Mouse (Mus musculus): ENCODE measurements around the gene Sema4d. TPM values are rescaled to one million over a fixed set of nuclear protein-coding genes. Genes with fewer than 3 reads are reported as not detected.

Sema4d gene
- polyA plus RNA-seq, 1 experiment from 2014 or later = 17.4 TPM

GRCm38 (mm10) chr13:51786616-51787015 is 6.9 kb downstream of the Sema4d start:
- no peak overlapping the region for H3K9ac ChIP-seq (ENCODE audit: low read length)
- no peak overlapping the region for H3K4me2 ChIP-seq (ENCODE audit: low read length)
- H3K27me3 ChIP-seq (ENCODE audit: control insufficient read depth, insufficient read depth, low read length) = no peaks in the 10 kb centered on the region
- H3K4me1 ChIP-seq (ENCODE audit: control insufficient read depth in 2 of 2, insufficient read depth in 2 of 2, low read length in 2 of 2) = peaks cover 11 to 12% of the 10 kb centered on the region in 2 experiments
- H3K27ac ChIP-seq (replicated peaks in 1 of 2; ENCODE audit: control insufficient read depth in 1 of 2, insufficient read depth in 1 of 2, low read depth in 2 of 2, low read length in 2 of 2) = no peak overlapping the region
- no peaks in the 10 kb centered on the region for H3K9me3 ChIP-seq (ENCODE audit: control insufficient read depth, low read length)
- no peak for ATAC-seq (ENCODE audit: insufficient number of reproducible peaks, insufficient read depth, low FRiP score, low read depth)
- H3K4me3 ChIP-seq (ENCODE audit: control insufficient read depth in 1 of 2, insufficient read depth in 1 of 2, low read depth in 1 of 2, low read length in 2 of 2) = no peak overlapping the region
- WGBS = 48% methylated on average over 4 of the region's 4 CpGs
- H3K36me3 ChIP-seq (ENCODE audit: control insufficient read depth, insufficient read depth, low read length) = no peaks in the 10 kb centered on the region

GRCm38 (mm10) chr13:51784476-51784875 is 9.1 kb downstream of the Sema4d start:
- peaks cover 6 to 8% of the 10 kb centered on the region in 2 experiments; a peak in 3 of 4 replicates for H3K4me1 ChIP-seq (ENCODE audit: control insufficient read depth in 2 of 2, insufficient read depth in 2 of 2, low read length in 2 of 2)
- no peaks in the 10 kb centered on the region for H3K9me3 ChIP-seq (ENCODE audit: control insufficient read depth, low read length)
- H3K27ac ChIP-seq (replicated peaks in 1 of 2; ENCODE audit: control insufficient read depth in 1 of 2, insufficient read depth in 1 of 2, low read depth in 2 of 2, low read length in 2 of 2) = no peak overlapping the region
- H3K4me3 ChIP-seq (ENCODE audit: control insufficient read depth in 1 of 2, insufficient read depth in 1 of 2, low read depth in 1 of 2, low read length in 2 of 2) = no peak overlapping the region
- WGBS = 75% methylated on average over 8 of the region's 8 CpGs
- no peak overlapping the region for H3K9ac ChIP-seq (ENCODE audit: low read length)
- no peaks in the 10 kb centered on the region for H3K36me3 ChIP-seq (ENCODE audit: control insufficient read depth, insufficient read depth, low read length)
- ATAC-seq (ENCODE audit: insufficient number of reproducible peaks, insufficient read depth, low FRiP score, low read depth) = no peak
- H3K27me3 ChIP-seq (ENCODE audit: control insufficient read depth, insufficient read depth, low read length) = no peaks in the 10 kb centered on the region
- no peak overlapping the region for H3K4me2 ChIP-seq (ENCODE audit: low read length)

- H3K9ac ChIP-seq (ENCODE audit: low read length) = no peak overlapping the region
- H3K9me3 ChIP-seq (ENCODE audit: control insufficient read depth, low read length) = no peaks in the 10 kb centered on the region
- no peak overlapping the region for H3K4me2 ChIP-seq (ENCODE audit: low read length)
- H3K27me3 ChIP-seq (ENCODE audit: control insufficient read depth, insufficient read depth, low read length) = no peaks in the 10 kb centered on the region
- ATAC-seq (ENCODE audit: insufficient number of reproducible peaks, insufficient read depth, low FRiP score, low read depth) = no peak
- no peak overlapping the region for H3K4me3 ChIP-seq (ENCODE audit: control insufficient read depth in 1 of 2, insufficient read depth in 1 of 2, low read depth in 1 of 2, low read length in 2 of 2)
- peaks cover 11% of the 10 kb centered on the region in 2 experiments; a peak in 3 of 4 replicates for H3K4me1 ChIP-seq (ENCODE audit: control insufficient read depth in 2 of 2, insufficient read depth in 2 of 2, low read length in 2 of 2)
- WGBS = 74% methylated on average over 6 of the region's 6 CpGs
- no peak overlapping the region for H3K27ac ChIP-seq (replicated peaks in 1 of 2; ENCODE audit: control insufficient read depth in 1 of 2, insufficient read depth in 1 of 2, low read depth in 2 of 2, low read length in 2 of 2)
- no peaks in the 10 kb centered on the region for H3K36me3 ChIP-seq (ENCODE audit: control insufficient read depth, insufficient read depth, low read length)
Measured at GRCm38 (mm10) chr13:51783857-51784256, 9.7 kb downstream of the Sema4d start.

DNA sequence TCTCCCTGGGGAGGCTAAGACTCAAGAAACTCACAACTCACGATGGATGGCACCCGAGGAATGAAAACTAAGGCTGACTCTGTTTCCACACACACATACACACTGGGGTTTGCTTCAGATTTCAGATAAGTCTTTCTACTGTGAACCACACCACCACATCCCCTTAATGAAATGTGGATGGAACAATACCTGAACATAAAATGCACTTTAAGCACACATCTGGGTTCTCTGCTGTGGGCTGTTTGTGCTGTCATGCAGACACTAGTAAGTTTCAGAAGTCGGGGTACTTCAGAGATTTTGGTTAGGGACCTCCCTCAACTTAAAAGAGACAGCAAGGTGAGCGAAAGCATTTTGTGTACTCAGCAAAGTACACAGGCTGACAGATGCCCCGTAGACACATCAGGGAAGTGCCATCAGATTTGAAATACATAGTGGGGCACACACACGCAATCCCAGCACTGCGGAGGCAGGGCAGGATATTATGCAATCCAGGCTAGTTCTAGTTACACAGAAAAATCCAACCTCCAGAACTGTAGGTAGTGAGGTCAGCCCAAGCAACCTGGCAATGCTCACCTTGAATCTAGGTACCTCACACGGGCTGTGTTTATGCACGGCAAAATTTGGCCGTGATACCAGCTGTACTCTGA is 12.9 kb downstream of the Sema4d start:
- no peaks in the 10 kb centered on the region for H3K36me3 ChIP-seq (ENCODE audit: control insufficient read depth, insufficient read depth, low read length)
- H3K4me1 ChIP-seq (ENCODE audit: control insufficient read depth in 2 of 2, insufficient read depth in 2 of 2, low read length in 2 of 2) = peaks cover 27 to 34% of the 10 kb centered on the region in 2 experiments
- no peak overlapping the region for H3K4me2 ChIP-seq (ENCODE audit: low read length)
- no peak overlapping the region for H3K4me3 ChIP-seq (ENCODE audit: control insufficient read depth in 1 of 2, insufficient read depth in 1 of 2, low read depth in 1 of 2, low read length in 2 of 2)
- no peaks in the 10 kb centered on the region for H3K9me3 ChIP-seq (ENCODE audit: control insufficient read depth, low read length)
- H3K9ac ChIP-seq (ENCODE audit: low read length) = no peak overlapping the region
- no peak for ATAC-seq (ENCODE audit: insufficient number of reproducible peaks, insufficient read depth, low FRiP score, low read depth)
- 86% methylated on average over 10 of the region's 10 CpGs for WGBS
- H3K27me3 ChIP-seq (ENCODE audit: control insufficient read depth, insufficient read depth, low read length) = no peaks in the 10 kb centered on the region
- H3K27ac ChIP-seq (replicated peaks in 1 of 2; ENCODE audit: control insufficient read depth in 1 of 2, insufficient read depth in 1 of 2, low read depth in 2 of 2, low read length in 2 of 2) = no peak overlapping the region; a peak in 1 of 4 replicates

- Histone ChIP-seq H3K27me3 (ENCODE audit: control insufficient read depth, insufficient read depth, low read length) (no peaks in the 10 kb centered on the region), H3K4me1 (ENCODE audit: control insufficient read depth in 2 of 2, insufficient read depth in 2 of 2, low read length in 2 of 2) (peaks cover 27 to 35% of the 10 kb centered on the region in 2 experiments), H3K9me3 (ENCODE audit: control insufficient read depth, low read length) (no peaks in the 10 kb centered on the region), H3K4me3 (ENCODE audit: control insufficient read depth in 1 of 2, insufficient read depth in 1 of 2, low read depth in 1 of 2, low read length in 2 of 2) (no peak overlapping the region), H3K4me2 (ENCODE audit: low read length) (no peak overlapping the region), H3K9ac (ENCODE audit: low read length) (no peak overlapping the region), H3K27ac (replicated peaks in 1 of 2; ENCODE audit: control insufficient read depth in 1 of 2, insufficient read depth in 1 of 2, low read depth in 2 of 2, low read length in 2 of 2) (peak overlapping the region; percentile 76 to 86), H3K36me3 (ENCODE audit: control insufficient read depth, insufficient read depth, low read length) (peaks cover 6% of the 10 kb centered on the region; the same call in 1 of the 2 replicates)
- WGBS = 58% methylated on average over 25 of the region's 25 CpGs
- ATAC-seq (ENCODE audit: insufficient number of reproducible peaks, insufficient read depth, low FRiP score, low read depth) = peak; percentile 37; the same call in 1 of the 2 replicates
Measured at GRCm38 (mm10) chr13:51778983-51779962, 14.3 kb downstream of the Sema4d start.

- Histone ChIP-seq H3K27ac (replicated peaks in 1 of 2; ENCODE audit: control insufficient read depth in 1 of 2, insufficient read depth in 1 of 2, low read depth in 2 of 2, low read length in 2 of 2) (peak overlapping the region; percentile 76 to 86), H3K27me3 (ENCODE audit: control insufficient read depth, insufficient read depth, low read length) (no peaks in the 10 kb centered on the region), H3K4me2 (ENCODE audit: low read length) (no peak overlapping the region), H3K4me1 (ENCODE audit: control insufficient read depth in 2 of 2, insufficient read depth in 2 of 2, low read length in 2 of 2) (peaks cover 33 to 43% of the 10 kb centered on the region in 2 experiments), H3K4me3 (ENCODE audit: control insufficient read depth in 1 of 2, insufficient read depth in 1 of 2, low read depth in 1 of 2, low read length in 2 of 2) (no peak overlapping the region), H3K36me3 (ENCODE audit: control insufficient read depth, insufficient read depth, low read length) (peaks cover 6% of the 10 kb centered on the region; the same call in 1 of the 2 replicates), H3K9me3 (ENCODE audit: control insufficient read depth, low read length) (no peaks in the 10 kb centered on the region), H3K9ac (ENCODE audit: low read length) (peak overlapping the region; percentile 21; the same call in 1 of the 2 replicates)
- ATAC-seq (ENCODE audit: insufficient number of reproducible peaks, insufficient read depth, low FRiP score, low read depth) = no peak
- WGBS = 81% methylated on average over 11 of the region's 11 CpGs
Measured at GRCm38 (mm10) chr13:51778351-51778982, 15.1 kb downstream of the Sema4d start.

DNA sequence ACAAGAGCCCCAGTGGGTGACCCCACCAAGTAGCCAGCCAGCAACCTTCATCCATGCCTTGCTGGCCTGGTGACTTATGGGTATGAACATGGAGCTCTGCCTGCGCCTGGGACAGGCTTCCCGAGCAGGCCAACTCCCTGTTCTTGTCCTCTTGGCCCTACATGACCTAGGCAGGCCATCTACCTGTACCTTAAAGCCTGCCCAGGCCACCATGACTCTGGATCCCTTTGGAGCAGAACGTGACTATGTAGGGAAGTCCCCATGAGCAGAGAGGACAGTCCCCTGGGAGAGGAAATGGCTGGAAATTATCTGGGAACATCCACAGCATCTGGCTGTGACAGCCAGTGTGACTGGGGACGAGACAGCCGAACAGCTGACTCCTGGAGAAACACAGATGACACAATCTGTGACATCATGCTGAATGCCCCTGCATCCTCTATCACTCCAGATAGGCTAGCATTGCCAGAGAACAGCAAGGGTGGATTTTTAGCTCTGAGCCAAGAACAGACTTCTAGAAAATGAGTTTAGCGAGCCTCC is 15.7 kb downstream of the Sema4d start:
- H3K4me2 ChIP-seq (ENCODE audit: low read length) = peak overlapping the region; percentile 32
- peak overlapping the region; percentile 76 to 86 for H3K27ac ChIP-seq (replicated peaks in 1 of 2; ENCODE audit: control insufficient read depth in 1 of 2, insufficient read depth in 1 of 2, low read depth in 2 of 2, low read length in 2 of 2)
- peak; percentile 2; the same call in 1 of the 2 replicates for ATAC-seq (ENCODE audit: insufficient number of reproducible peaks, insufficient read depth, low FRiP score, low read depth)
- H3K36me3 ChIP-seq (ENCODE audit: control insufficient read depth, insufficient read depth, low read length) = peaks cover 6% of the 10 kb centered on the region; the same call in 1 of the 2 replicates
- H3K9ac ChIP-seq (ENCODE audit: low read length) = peak overlapping the region; percentile 60
- WGBS = 40% methylated on average over 6 of the region's 6 CpGs
- H3K4me3 ChIP-seq (ENCODE audit: control insufficient read depth in 1 of 2, insufficient read depth in 1 of 2, low read depth in 1 of 2, low read length in 2 of 2) = no peak overlapping the region
- no peaks in the 10 kb centered on the region for H3K9me3 ChIP-seq (ENCODE audit: control insufficient read depth, low read length)
- H3K4me1 ChIP-seq (ENCODE audit: control insufficient read depth in 2 of 2, insufficient read depth in 2 of 2, low read length in 2 of 2) = peaks cover 33 to 43% of the 10 kb centered on the region in 2 experiments
- no peaks in the 10 kb centered on the region for H3K27me3 ChIP-seq (ENCODE audit: control insufficient read depth, insufficient read depth, low read length)
